In genomic region chr9:101284049-101284448, GRCm38 (mm10) we compare ENCODE assay signal across 27 mouse cellular contexts. TPM values are rescaled to one million over a fixed set of nuclear protein-coding genes. Genes with fewer than 3 reads are reported as not detected.
DNase-seq lines count a peak whose midpoint lies in the region; ATAC-seq and TF ChIP-seq lines count a peak whose summit lies in the region.
"Had no signal": no experiment of that assay in that cellular context is flagged by ENCODE, and none has a peak within 500 bp of the region (broad histone marks: within the 10 kb centered on the region; RNA-seq: fewer than 3 reads in every experiment).

No protein-coding gene starts in this region.

- no peak for TF ChIP-seq POLR2A in kidney, adult 2 months (IDR thresholded peaks at IDR 0.05; ENCODE audit: low read depth, low read length)

- H3K9me3 ChIP-seq in heart, embryonic 10.5 days: no peaks in the 10 kb centered on the region
- no peaks in the 10 kb centered on the region for H3K9me3 ChIP-seq in liver, postnatal 0 days (ENCODE audit: low read length)
- H3K9me3 ChIP-seq: heart, embryonic 12.5 days; heart, embryonic 15.5 days had no signal

- no peak overlapping the region for H3K4me2 ChIP-seq in liver, postnatal 0 days (ENCODE audit: low read depth, low read length)
- H3K4me2 ChIP-seq: heart, embryonic 12.5 days; heart, embryonic 15.5 days; hindbrain, embryonic 14.5 days had no signal

- TF ChIP-seq EP300 in liver, postnatal 0 days (IDR thresholded peaks at IDR 0.05; ENCODE audit: low read depth): no peak

- no peak overlapping the region for H3K27ac ChIP-seq in heart, embryonic 10.5 days
- peak overlapping the region; percentile 1; the same call in 1 of the 2 replicates for H3K27ac ChIP-seq in kidney, adult 2 months (ENCODE audit: insufficient read depth, low read depth, low read length)
- H3K27ac ChIP-seq in liver, postnatal 0 days (ENCODE audit: low read depth): no peak overlapping the region
- H3K27ac ChIP-seq: gastrocnemius, adult 2 months; heart, adult 2 months; heart, embryonic 15.5 days; hindbrain, embryonic 14.5 days; hindbrain, postnatal 0 days had no signal

- peak; percentile 24 for DNase-seq in heart, embryonic 10.5 days (ENCODE audit: low spot score)
- no peak for DNase-seq in heart, adult 9 months (ENCODE audit: low spot score in 2 of 2)
- DNase-seq in kidney, adult 2 months: peak; percentile 55
- DNase-seq in kidney, adult 11 months: no peak
- DNase-seq in liver, postnatal 0 days: peak; percentile 2
- no peak for DNase-seq in liver
- DNase-seq in lung, postnatal 4 days: no peak
- DNase-seq: adrenal gland, postnatal 10 days; adrenal gland, postnatal 36 days; B cell, adult 2 months; cerebellum, adult 18-20 months; cerebellum, adult 9-10 months; cerebellum, postnatal 14 days; forebrain, postnatal 0 days; gastrocnemius, adult 2 months; gastrocnemius, postnatal 14 days; heart, adult 2 months; heart, postnatal 10 days; heart, postnatal 4 days had no signal

- WGBS in heart, embryonic 10.5 days: 72% methylated on average over 4 of the region's 4 CpGs
- WGBS in kidney, adult 2 months: 54% methylated on average over 4 of the region's 4 CpGs
- 75% methylated on average over 4 of the region's 4 CpGs for WGBS in liver, postnatal 0 days (ENCODE audit: insufficient replicate concordance)

- no peak for TF ChIP-seq CTCF in kidney, adult 2 months (conservative IDR thresholded peaks at IDR 0.05; ENCODE audit: insufficient read depth, insufficient read length, low read depth, low read length)
- no peak for TF ChIP-seq CTCF in liver, postnatal 0 days (IDR thresholded peaks at IDR 0.05; ENCODE audit: low read depth)

- no peaks in the 10 kb centered on the region for H3K27me3 ChIP-seq in heart, embryonic 10.5 days (ENCODE audit: insufficient read depth, poor library complexity, severe bottlenecking)
- H3K27me3 ChIP-seq in kidney, adult 2 months (replicated peaks; ENCODE audit: control insufficient read depth, insufficient read depth, low read length): no peaks in the 10 kb centered on the region
- H3K27me3 ChIP-seq in liver, postnatal 0 days (ENCODE audit: insufficient read depth, low read length): no peaks in the 10 kb centered on the region
- H3K27me3 ChIP-seq: CH12.LX; heart, embryonic 12.5 days; heart, embryonic 15.5 days; Patski had no signal

- H3K36me3 ChIP-seq in heart, embryonic 10.5 days: no peaks in the 10 kb centered on the region
- H3K36me3 ChIP-seq in kidney, adult 2 months (ENCODE audit: control insufficient read depth, insufficient read depth, low read length): no peaks in the 10 kb centered on the region
- H3K36me3 ChIP-seq in liver, postnatal 0 days (replicated peaks; ENCODE audit: insufficient read depth, low read length): no peaks in the 10 kb centered on the region
- H3K36me3 ChIP-seq: G1E; heart, embryonic 12.5 days; heart, embryonic 15.5 days had no signal

- H3K4me3 ChIP-seq in heart, embryonic 10.5 days: no peak overlapping the region
- H3K4me3 ChIP-seq in kidney, adult 2 months (ENCODE audit: insufficient read depth, low read depth, low read length): no peak overlapping the region
- no peak overlapping the region for H3K4me3 ChIP-seq in liver, postnatal 0 days (ENCODE audit: low read depth, low read length)
- H3K4me3 ChIP-seq: gastrocnemius, adult 2 months; heart, adult 2 months; heart, embryonic 12.5 days; heart, embryonic 15.5 days had no signal

- H3K4me1 ChIP-seq in heart, embryonic 10.5 days: no peaks in the 10 kb centered on the region
- H3K4me1 ChIP-seq in kidney, adult 2 months (ENCODE audit: control insufficient read depth, insufficient read depth, low read length): peaks cover 33% of the 10 kb centered on the region
- H3K4me1 ChIP-seq in liver, postnatal 0 days (ENCODE audit: insufficient read depth): no peaks in the 10 kb centered on the region
- H3K4me1 ChIP-seq: heart, embryonic 12.5 days had no signal

- no peak overlapping the region for H3K9ac ChIP-seq in liver, postnatal 0 days (replicated peaks)
- H3K9ac ChIP-seq: forebrain, postnatal 0 days; heart, embryonic 12.5 days; heart, embryonic 15.5 days; hindbrain, embryonic 14.5 days had no signal

- ATAC-seq in liver, postnatal 0 days: no peak
- ATAC-seq: forebrain, embryonic 14.5 days; forebrain, postnatal 0 days; hindbrain, postnatal 0 days; Patski had no signal

RNA-seq across cellular contexts. Expression of gene Ppp2r3a, which starts 32.5 kb away (rescaled TPM):
- polyA plus RNA-seq in heart, embryonic 10.5 days (2016; fragmentation: Nextera tagmentation; extraction: Ambion mirVana): 37.5 and 64.0 TPM in 2 replicates
- 13.9 and 17.6 TPM in 2 replicates for polyA plus RNA-seq in kidney, adult 2 months (2012; rRNA removed)
- 2.4 and 2.6 TPM in 2 replicates for polyA plus RNA-seq in liver, postnatal 0 days (2015; fragmentation: Nextera tagmentation; extraction: Ambion mirVana)
- polyA plus RNA-seq: G1E had no signal

Comparison
In these comparisons a context has a peak if more than half of its experiments do, and no peak if none do; other contexts are left out.
1. DNase-seq: peak in heart, embryonic 10.5 days (single experiment), kidney, adult 2 months (single experiment) and liver, postnatal 0 days (single experiment); none in heart, adult 9 months (0 of 2), kidney, adult 11 months (single experiment), liver (single experiment) and lung, postnatal 4 days (0 of 2).